Mouse (Mus musculus) cerebellum, adult 11 months (tissue): ENCODE results near the gene Apoe.
"Not testable (repeated sequence)": the region's sequence is repeated elsewhere in the genome, so short reads cannot be mapped to it uniquely, and the experiment has no call there.

Experiments used
- DNase-seq: peaks from one replicate; pipeline ENCODE4 v3.0.0; 2022

Gene Apoe

GRCm38 (mm10) chr7:19691434-19691833 lies 7.6 kb downstream of the Apoe start:
- DNase-seq = no peak

- no peak for DNase-seq
Observed at GRCm38 (mm10) chr7:19690845-19691244, 8.1 kb downstream of the Apoe start.

DNA sequence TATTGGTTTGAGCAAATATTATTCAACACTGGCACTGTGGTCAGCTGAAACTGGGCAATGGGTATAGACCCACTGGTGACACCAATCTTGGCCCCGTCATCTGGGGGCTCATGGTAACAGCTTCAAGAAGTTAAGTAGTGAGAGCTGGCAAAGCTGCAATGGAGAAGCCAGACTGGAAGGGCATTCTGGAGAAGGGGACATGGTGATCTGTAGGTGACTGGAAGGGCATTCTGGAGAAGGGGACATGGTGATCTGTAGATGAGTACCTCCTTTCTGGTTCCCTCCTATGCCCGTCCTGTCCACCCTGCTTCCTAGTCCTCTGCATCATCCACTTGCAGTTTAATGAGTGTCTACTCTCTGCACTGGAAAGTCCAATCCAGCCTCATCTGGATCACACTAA lies 10.4 kb downstream of the Apoe start:
- no peak for DNase-seq

DNA sequence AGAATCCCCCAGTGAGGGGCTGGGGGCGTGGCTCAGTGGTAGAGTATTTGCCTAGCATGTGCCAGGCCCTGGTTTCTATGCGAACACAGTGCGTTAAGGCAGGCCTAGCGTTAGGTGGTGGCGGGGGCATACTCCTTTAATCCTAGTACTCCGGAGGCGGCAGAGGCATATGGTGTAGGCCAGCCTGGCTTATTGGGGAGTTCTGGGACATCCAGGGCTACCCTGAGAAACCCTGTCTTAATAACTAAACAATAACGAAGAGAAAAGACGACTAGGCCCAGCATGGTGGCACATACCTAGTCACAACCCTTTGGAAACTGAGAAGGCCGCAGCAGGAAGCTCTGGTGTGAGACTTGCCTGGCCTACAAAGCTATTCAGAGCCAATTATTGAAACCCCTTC lies 10.9 kb downstream of the Apoe start:
- DNase-seq = no peak

DNA sequence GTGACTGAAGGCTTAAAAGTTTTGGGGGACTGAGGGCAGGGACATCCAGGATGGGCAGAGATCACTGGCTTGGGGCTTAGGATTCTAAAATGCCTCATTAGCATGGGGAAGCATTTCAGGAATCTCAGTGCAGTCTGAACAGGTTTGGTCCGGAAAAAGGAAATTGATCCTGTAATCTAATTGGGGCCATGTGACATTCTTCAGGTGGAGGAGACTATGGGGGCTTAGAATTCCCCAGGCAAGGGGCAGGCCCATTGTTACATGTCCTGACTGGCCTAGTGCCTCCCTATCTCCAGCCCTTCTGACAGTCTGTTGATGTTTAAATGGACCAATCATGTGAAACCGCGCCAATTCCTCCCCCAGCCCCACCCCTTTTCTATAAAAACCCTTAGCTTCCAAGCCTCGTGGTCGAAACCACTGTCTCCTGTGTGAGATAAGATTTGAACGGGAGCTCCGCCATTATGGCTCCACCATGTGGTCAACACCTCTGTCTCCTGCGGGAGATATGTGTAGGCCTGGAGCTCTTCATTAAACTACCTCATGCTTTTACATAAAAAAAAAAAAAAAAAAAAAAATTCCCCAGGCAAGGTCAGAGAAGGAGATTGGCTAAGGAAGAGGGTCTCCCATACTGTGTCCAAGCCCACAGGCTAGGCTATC lies 11.9 kb downstream of the Apoe start:
- DNase-seq = not testable (repeated sequence)

GRCm38 (mm10) chr7:19686521-19686920 lies 12.5 kb downstream of the Apoe start:
- no peak for DNase-seq

GRCm38 (mm10) chr7:19685374-19685773 lies 13.6 kb downstream of the Apoe start:
- DNase-seq = no peak

DNA sequence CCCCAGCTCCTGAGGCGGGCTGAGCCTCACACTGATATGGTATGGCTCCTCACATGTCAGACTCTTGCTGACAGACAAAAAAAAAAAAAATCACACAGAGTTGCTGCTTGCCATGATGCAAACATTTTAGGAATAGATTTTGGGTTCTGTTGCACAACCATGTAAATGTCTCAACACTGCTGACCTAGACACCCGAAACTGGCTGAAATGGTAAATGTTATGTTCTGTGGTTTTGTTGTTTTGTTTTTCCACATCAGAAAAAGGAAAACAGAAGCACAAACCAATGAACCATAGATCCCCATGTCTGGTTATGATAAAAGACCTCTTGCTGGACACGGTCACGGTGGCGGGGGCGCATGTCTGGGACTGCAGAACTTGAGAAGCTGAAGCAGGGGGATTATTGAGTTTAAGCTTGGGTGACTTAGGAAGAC lies 15.2 kb downstream of the Apoe start:
- no peak for DNase-seq

DNA sequence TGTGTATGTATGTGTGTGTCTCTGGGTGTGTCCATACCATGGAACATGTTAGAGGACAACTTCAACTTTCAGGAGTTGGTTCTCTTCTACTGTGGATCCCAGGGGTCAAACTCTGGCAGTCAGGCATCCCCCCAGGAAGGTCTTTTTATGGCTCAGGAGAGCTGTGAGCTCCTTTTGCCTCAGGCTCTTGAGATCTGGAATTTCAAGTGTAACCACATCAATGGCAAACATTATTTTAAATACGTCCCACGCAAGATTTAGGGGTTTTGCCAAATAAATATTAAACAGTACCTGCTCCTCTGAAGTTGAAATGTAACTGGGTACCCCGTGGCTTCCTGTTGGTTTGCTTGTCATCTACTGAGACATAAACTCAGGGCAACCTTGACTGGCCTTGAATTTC lies 16.0 kb downstream of the Apoe start:
- no peak for DNase-seq

GRCm38 (mm10) chr7:19681202-19681694 lies 17.7 kb downstream of the Apoe start, which contains the start of the genes Gm44805 and Apoc4:
Gene Gm44805 (minus strand): TSS chr7:19681423.
Gene Apoc4 (minus strand): TSS chr7:19681479.
- no peak for DNase-seq

GRCm38 (mm10) chr7:19680702-19681101 lies 18.3 kb downstream of the Apoe start:
- DNase-seq = no peak

DNA sequence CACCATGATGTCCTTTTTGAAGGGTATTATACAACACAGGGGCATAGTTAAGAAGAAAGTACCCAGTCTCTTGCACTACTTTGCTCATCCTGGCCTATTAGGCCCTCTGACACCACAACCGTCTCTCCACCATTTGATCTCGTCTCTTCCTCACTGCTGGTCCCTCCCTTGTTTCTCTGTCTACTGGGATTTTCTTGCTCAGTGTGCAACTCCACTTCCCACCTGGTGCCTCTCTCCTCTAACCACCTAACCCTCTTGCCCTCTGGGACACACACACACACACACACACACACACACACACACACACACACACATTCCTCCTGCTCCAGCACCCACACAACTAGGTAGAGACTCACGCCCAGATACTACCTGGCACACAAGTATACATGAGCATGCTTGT lies 20.1 kb downstream of the Apoe start:
- DNase-seq = no peak

DNA sequence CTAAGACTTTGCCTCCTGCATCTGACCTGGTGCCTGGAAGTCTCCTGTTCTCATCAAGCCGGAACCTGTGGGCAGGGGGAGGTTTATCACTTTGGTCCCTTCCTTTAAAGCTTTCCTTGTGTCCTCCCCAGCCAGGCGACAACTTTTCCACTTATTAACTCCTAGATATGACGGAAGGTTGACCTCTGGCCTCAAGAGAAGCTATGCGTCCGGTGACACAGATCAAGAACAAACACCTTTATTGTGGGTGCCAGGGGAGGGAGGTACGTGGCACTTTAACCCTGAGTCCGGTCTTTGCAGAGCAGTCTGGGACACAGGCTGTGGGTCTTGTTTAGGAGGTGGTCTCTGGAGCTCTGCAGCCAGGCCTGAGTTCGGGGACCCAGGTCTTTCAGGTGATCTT lies 21.1 kb downstream of the Apoe start, which contains the start of gene Apoc2:
Apoc2 (minus strand) TSS at position 70 of the 400 bp plus-strand sequence.
- DNase-seq = no peak

- no peak for DNase-seq
Observed at GRCm38 (mm10) chr7:19676662-19677061, 22.3 kb downstream of the Apoe start.

DNA sequence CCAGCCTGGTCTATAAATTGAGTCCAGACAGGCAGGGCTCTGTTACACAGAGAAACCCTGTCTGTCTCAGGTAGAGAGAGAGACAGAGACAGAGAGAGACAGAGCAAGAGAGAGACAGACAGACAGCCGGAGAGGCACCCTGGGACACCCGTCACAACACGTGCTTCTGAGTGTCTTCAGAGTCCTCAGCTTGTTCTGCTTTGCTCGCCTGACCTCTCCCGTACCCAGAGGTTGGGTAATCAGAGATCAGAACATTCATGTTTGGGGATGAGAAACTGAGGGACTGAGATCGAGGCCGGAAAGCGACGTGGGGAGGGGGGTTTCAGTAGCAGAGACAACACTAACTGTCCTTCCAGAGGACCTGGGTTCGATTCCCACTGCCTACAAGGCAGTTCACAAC lies 23.2 kb downstream of the Apoe start:
- DNase-seq = no peak

- DNase-seq = no peak
Observed at GRCm38 (mm10) chr7:19673083-19673699, 25.8 kb downstream of the Apoe start.

GRCm38 (mm10) chr7:19671511-19671910 lies 27.5 kb downstream of the Apoe start:
- no peak for DNase-seq

DNA sequence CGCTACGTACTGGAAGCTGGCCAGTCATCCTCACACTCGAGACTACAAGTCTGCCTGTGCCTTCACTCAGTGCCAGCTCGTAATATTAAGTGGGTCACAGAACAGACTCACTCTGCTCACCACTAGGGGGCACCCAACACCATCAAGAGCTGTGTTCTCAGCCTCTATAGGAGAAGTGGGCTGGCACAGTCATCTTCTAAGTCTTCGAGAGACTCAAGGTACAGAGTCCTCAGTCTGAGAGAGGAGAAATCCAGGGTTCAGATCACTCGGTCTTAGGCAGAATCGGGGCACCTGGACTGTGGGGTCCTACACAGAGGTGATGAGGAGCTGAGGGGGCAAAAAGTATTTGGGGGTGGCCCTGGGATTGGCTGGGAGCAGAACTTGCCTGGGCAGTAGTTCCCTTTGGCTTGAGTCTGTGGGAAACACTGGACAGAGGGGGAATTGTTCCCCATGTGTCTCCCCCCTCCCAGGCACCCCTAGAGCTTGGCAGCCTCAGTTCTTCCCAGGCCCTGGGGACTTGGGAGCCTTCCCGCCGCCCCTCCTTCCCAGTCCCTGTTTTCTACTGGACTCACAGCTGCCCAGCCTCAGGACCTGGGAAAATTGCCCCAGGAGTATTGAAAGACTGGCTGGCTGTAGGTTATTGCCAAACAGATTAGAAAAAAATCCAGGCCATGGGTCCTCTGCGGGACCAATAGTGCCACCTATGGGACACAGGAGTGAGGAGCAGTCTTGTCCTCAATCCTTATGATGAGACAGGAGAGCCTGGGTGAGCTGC lies 29.9 kb downstream of the Apoe start:
- DNase-seq = peak; percentile 91

GRCm38 (mm10) chr7:19667434-19667833 lies 31.6 kb downstream of the Apoe start:
- no peak for DNase-seq

- no peak for DNase-seq
Observed at GRCm38 (mm10) chr7:19666750-19667149, 32.2 kb downstream of the Apoe start.

DNA sequence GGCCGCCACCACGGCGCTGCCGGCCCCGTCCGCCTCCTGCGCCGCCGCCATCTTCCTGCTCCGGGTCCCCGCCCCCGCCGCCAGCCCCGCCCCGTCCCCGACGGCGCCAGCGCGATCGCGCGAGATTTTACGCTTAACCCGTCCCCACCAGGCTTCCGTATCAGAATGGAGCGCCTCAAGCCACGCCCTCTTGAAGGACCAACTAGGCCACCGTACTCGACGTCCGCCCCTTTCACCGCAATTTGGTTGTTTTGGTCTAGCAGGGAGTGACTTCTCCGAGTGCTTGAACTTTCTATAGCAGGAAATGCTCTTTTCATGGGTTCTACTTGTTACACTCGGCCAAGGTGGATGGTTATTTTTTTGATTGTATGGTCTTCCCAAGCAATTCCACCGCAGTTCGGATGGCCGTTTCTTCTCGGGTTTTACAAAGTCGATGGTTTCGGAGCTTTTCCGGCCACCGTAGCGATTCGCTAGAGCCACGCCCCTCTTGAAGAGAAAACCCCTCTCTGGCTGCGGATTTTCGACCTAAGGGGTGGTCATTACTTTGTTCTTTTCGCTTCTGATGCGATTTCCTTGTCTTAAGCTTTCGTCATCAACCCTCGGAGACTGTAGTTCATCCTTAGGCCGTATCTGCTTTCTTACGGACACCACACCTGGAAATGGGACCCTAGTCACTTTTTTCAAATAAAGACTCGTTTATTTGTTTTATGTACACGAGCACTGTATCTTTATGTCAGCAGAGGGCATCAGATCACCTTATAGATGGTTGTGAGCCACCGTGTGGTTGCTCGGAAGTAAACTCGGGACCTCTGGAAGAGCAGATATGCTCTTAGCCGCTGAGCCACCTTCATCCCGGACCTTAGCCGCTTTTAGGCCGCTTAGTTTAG lies 33.8 kb downstream of the Apoe start, which contains the start of gene Clptm1:
Clptm1 (minus strand) TSS at position 79 of the 887 bp plus-strand sequence.
- peak; percentile 96 for DNase-seq

DNA sequence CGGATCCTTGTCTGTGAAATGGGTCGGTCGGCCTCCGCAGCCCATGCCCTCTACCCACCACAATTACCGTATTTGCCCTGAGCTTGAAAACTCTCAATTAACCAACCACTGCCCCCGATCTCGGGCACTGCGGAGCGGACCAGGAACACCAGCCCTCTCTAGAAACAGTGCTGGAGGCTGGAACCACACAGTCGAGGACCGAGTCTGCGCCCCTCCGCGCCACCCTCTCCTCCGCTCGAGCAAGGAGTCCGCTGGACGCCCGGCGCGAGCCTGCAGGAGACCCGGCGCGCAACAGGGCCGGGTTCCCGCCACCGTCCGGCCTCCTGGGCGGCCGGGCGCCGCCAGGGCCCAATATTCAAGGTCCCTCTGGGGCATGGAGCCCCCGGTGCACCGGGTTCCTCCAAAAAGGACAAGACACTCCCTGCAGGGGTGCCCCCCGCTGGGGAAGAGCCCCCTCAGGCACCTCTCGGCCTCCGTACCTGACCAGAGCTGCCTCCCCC lies 34.5 kb downstream of the Apoe start:
- no peak for DNase-seq
